Mouse (Mus musculus) embryo, embryonic 10 days (tissue): ENCODE data around the gene Ctsa.
"Not testable (repeated sequence)": the region's sequence is repeated elsewhere in the genome, so short reads cannot be mapped to it uniquely, and the experiment has no call there.

Source experiments
- DNase-seq: peaks from one replicate; pipeline ENCODE4 v3.0.0-alpha.2; 2015; ENCODE audit warnings: low spot score

The Ctsa gene

GRCm38 (mm10) chr2:164877376-164878215 lies 44.9 kb downstream of the Ctsa start:
- not testable (repeated sequence) for DNase-seq

GRCm38 (mm10) chr2:164878509-164879227 lies 46.0 kb downstream of the Ctsa start:
- DNase-seq = peak; percentile 76

- DNase-seq = peak; percentile 97
Observed at GRCm38 (mm10) chr2:164879228-164879567, 46.5 kb downstream of the Ctsa start, which contains the start of gene Pcif1. TSS of gene Pcif1 (plus strand) at chr2:164879304.

GRCm38 (mm10) chr2:164879568-164880277 lies 47.0 kb downstream of the Ctsa start:
- DNase-seq = peak; percentile 96

GRCm38 (mm10) chr2:164882619-164883018 lies 49.9 kb downstream of the Ctsa start:
- peak; percentile 50 for DNase-seq

- DNase-seq = no peak
Observed at GRCm38 (mm10) chr2:164885788-164886187, 53.1 kb downstream of the Ctsa start.

GRCm38 (mm10) chr2:164886617-164887016 lies 53.9 kb downstream of the Ctsa start:
- DNase-seq = no peak

- no peak for DNase-seq
Observed at GRCm38 (mm10) chr2:164888996-164889395, 56.3 kb downstream of the Ctsa start.

- no peak for DNase-seq
Observed at GRCm38 (mm10) chr2:164889960-164890359, 57.3 kb downstream of the Ctsa start.
